Mouse (Mus musculus) bone marrow, adult 2 months (tissue): Measurements from ENCODE around the gene Olfr764-ps1. TPM values are rescaled to one million over a fixed set of nuclear protein-coding genes. Genes with fewer than 3 reads are reported as not detected.
A peak's percentile ranks its signal among the peaks of the same experiment; 100 is the strongest.
"Not testable (repeated sequence)": the region's sequence is repeated elsewhere in the genome, so short reads cannot be mapped to it uniquely, and the experiment has no call there.

Source experiments
- H3K27ac ChIP-seq: fragments of 200-500 bp; 2 replicates; pipeline ENCODE4 v1.5.1; 2012; ENCODE audit warnings: low read depth, mild to moderate bottlenecking, control low read depth, inconsistent platforms, low read length; ENCODE audit not compliant: control insufficient read depth, poor library complexity, insufficient read depth
- H3K4me1 ChIP-seq: fragments of 200-500 bp; 2 replicates; pipeline ENCODE4 v1.6.1; 2011; ENCODE audit warnings: low read length; ENCODE audit not compliant: control insufficient read depth, insufficient read depth
- H3K4me3 ChIP-seq: fragments of 200-500 bp; replicated peaks from 2 replicates; pipeline ENCODE3; 2011; ENCODE audit warnings: mild to moderate bottlenecking, low read depth, low read length, control low read depth; ENCODE audit not compliant: control insufficient read depth
- CTCF ChIP-seq: fragments of 200-500 bp; IDR thresholded peaks from 2 replicates; pipeline ENCODE4 v1.5.1; 2011; ENCODE audit warnings: low read length, control low read depth; ENCODE audit not compliant: control insufficient read depth, insufficient read depth
- POLR2A ChIP-seq: fragments of 200-500 bp; IDR thresholded peaks from 2 replicates; pipeline ENCODE4 v1.6.1; 2011; ENCODE audit warnings: low read depth, mild to moderate bottlenecking, control low read depth, low read length, borderline replicate concordance; ENCODE audit not compliant: control insufficient read depth
- WGBS: fragments of 180-500 bp; shearing (Covaris S2); methylation state at CpG from one replicate; pipeline ENCODE4 v1.1.7; 2018; 5-methylcytosine and 5-hydroxymethylcytosine counted together
- polyA plus RNA-seq: library from polyadenylated mRNA; stranded (reverse); fragments of >200 nt; gene quantifications from 2 replicates; pipeline ENCODE4 v1.2.4, GENCODE M21; 2011; ENCODE audit warnings: low replicate concordance; ENCODE audit not compliant: missing spikeins, insufficient read depth, insufficient read length

The Olfr764-ps1 gene
- polyA plus RNA-seq: not detected in 2 replicates

DNA sequence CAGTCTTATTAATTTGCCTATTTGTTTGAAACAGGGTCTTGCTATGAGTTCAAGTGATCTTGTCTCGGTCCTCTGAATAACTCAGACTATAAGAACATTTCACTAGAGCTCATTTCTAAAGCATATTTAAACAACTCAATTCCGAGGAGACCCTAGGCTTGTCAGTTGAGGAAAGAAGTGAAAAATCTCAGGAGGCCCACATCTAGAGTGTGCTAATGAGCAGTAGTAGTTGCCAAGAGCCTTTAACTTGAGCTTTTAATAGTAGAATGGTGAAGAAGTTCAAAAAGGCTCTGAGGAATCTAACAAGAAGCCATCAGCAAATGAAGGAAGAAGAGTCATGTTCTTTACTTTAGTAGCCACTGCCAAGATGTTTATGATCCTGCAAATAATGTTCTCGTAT is at the start of gene Olfr764-ps1:
Olfr764-ps1 (minus strand) TSS at position 101 of the 400 bp plus-strand sequence.
- WGBS: 68% methylated on average over 3 of the region's 3 CpGs
- TF ChIP-seq POLR2A (no peak), CTCF (no peak)
- Histone ChIP-seq H3K4me1 (no peaks in the 10 kb centered on the region), H3K27ac (no peak within 1 kb of the TSS), H3K4me3 (no peak within 1 kb of the TSS)

DNA sequence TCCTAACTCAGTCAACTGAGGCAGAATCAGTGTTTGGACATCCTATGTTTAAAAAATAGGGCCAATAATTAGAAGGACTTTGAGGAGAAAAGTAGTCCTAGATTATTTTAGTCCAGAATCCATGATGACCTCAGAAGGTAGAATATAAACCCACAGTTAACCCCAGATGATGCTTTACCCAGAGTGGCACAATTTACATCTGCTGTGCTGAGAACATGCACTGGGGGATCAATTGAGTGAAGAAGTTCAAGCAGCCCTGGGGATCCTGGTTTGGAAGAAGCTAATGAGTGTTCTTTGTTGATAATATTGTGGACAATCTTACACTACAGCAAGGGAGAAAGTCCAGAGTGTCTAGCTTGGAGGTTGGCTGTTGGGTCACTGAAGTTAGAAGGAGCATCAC is 43.1 kb upstream of the Olfr764-ps1 start, which contains the start of gene Olfr767:
Olfr767 (minus strand) TSS at position 101 of the 400 bp plus-strand sequence.
- H3K4me1 ChIP-seq, H3K4me3 ChIP-seq, H3K27ac ChIP-seq: not testable (repeated sequence)

- Histone ChIP-seq H3K4me1 (no peaks in the 10 kb centered on the region), H3K4me3 (no peak within 1 kb of the TSS), H3K27ac (no peak within 1 kb of the TSS)
- no peak for TF ChIP-seq CTCF
- no peak for TF ChIP-seq POLR2A
- WGBS: 80% methylated on average over 2 of the region's 2 CpGs
Observed at GRCm38 (mm10) chr10:129068877-129069276, 29.2 kb upstream of the Olfr764-ps1 start, which contains the start of gene Olfr766-ps1. Olfr766-ps1 (minus strand) TSS chr10:129068977.

- H3K4me3 ChIP-seq, H3K4me1 ChIP-seq, H3K27ac ChIP-seq: not testable (repeated sequence)
Observed at GRCm38 (mm10) chr10:129049898-129050297, 10.2 kb upstream of the Olfr764-ps1 start, which contains the start of gene Olfr765. Olfr765 (minus strand) TSS chr10:129049998.

DNA sequence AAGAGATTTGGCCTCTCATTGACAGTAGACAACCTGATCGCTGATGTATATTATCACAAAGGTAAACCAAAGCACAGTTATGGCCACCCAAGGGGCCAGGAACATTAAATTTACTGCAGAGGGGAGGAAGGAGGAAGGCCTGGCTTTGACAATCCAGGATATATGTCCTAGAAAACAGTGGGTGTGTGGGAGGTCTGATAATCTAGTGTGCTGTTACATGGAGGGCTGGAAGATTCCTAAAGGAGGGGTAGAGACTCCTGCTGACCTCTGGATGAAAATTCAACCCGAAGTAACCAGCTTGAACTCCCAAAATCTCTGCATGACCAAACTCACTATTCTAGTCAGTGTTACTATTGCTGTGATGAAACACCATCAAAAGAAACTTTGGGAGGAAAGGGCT is 11.4 kb downstream of the Olfr764-ps1 start:
- WGBS: 60% methylated on average over 2 of the region's 2 CpGs
- no peak overlapping the region for H3K27ac ChIP-seq
- no peak for TF ChIP-seq CTCF
- no peak for TF ChIP-seq POLR2A
- no peaks in the 10 kb centered on the region for H3K4me1 ChIP-seq
- no peak overlapping the region for H3K4me3 ChIP-seq

DNA sequence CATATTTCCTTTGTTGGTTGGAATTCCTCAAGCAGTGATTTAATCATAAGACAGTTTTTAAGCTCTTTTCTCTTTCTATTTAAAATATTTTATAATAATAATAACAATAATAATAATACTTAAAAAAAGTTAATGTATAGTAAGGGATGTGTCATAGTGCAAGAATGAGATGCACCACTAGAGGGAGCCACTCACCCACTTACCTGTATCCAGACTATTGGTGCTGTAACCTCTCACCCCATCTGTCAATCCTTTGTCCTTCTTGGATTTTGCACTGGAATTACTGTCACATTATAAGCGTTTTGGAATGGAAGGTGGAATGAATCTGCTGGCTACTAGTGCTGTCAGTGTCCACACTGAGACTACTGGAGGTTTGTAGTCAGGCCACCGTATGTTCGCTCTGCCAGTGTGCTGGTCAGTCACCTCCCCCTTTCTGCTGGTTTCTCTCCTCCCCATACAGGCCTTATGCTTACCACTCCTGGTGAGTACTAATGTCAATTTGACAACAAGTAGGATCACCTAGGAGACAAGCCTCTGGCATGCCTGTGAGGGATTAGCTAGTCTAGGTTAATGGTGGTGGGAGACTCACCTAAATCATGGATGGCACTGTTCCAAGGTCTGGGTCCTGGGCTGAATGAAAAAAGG is 13.6 kb downstream of the Olfr764-ps1 start:
- H3K27ac ChIP-seq: no peak overlapping the region
- WGBS: 61% methylated on average over 3 of the region's 3 CpGs
- no peak overlapping the region for H3K4me3 ChIP-seq
- TF ChIP-seq CTCF (0 out of 2 replicates have a peak, but pooled peaks have one; percentile 16), POLR2A (no peak)
- H3K4me1 ChIP-seq: no peaks in the 10 kb centered on the region

DNA sequence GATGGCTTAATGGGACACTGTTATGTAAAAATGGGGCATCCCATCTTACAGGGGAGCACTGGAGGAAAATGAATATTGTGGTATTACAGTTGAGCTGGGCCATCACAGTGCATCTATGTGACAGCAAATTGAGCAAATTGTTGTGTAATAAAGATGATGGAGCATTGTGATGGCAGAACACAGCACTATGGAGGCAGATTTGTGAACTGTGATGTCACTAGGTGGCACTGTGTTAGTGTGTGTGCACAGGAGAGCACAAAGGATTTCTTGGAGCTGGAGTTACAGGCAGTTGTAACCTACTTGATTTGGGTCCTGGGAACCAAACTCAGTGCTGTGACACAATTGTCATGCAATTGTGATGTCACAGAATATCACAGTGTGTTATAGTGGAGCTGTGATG is 16.4 kb downstream of the Olfr764-ps1 start:
- TF ChIP-seq CTCF (no peak), POLR2A (no peak)

GRCm38 (mm10) chr10:129014477-129014876 is 25.2 kb downstream of the Olfr764-ps1 start:
- no peak overlapping the region for H3K27ac ChIP-seq
- TF ChIP-seq CTCF (no peak), POLR2A (no peak)
- H3K4me3 ChIP-seq: no peak overlapping the region
- no peaks in the 10 kb centered on the region for H3K4me1 ChIP-seq

More for the DNA sequence above, 16.4 kb downstream of the Olfr764-ps1 start:
- H3K4me3 ChIP-seq: no peak overlapping the region
- no peak overlapping the region for H3K27ac ChIP-seq
- H3K4me1 ChIP-seq: no peaks in the 10 kb centered on the region

DNA sequence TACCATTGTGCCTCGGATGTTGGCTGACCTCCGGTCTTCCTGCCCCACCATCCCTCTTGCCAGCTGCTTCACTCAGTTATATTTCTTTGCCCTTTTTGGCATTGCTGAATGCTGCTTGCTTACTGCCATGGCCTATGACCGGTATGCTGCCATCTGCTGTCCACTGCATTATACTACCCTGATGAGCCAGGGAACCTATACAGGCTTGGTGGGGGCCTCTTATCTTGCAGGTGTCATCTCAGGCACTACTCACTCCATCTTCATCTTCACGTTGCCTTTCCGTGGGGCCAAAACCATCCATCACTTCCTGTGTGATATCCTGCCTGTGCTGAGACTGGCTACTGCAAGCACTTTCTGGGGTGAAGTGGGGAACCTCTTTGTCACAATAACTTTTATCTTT is 28.2 kb downstream of the Olfr764-ps1 start:
- not testable (repeated sequence) for H3K4me3 ChIP-seq

More for the DNA sequence above, 28.2 kb downstream of the Olfr764-ps1 start:
- H3K27ac ChIP-seq, H3K4me1 ChIP-seq: not testable (repeated sequence)
- 30% methylated on average over 2 of the region's 5 CpGs for WGBS
